Mouse (Mus musculus): ENCODE data around the gene Sox6.

Gene Sox6

GRCm38 (mm10) chr7:115752121-115752634 is 286.4 kb downstream of the Sox6 start:
- DNase-seq (ENCODE audit: low spot score in 2 of 2) = no peak

- no peak for DNase-seq (ENCODE audit: low spot score in 2 of 2)
Observed at GRCm38 (mm10) chr7:115751083-115751482, 287.5 kb downstream of the Sox6 start.

- no peak for DNase-seq (ENCODE audit: low spot score in 2 of 2)
Observed at GRCm38 (mm10) chr7:115750275-115750825, 288.2 kb downstream of the Sox6 start.

GRCm38 (mm10) chr7:115747541-115747940 is 291.1 kb downstream of the Sox6 start:
- no peak for DNase-seq (ENCODE audit: low spot score in 2 of 2)

GRCm38 (mm10) chr7:115745672-115746253 is 292.8 kb downstream of the Sox6 start:
- no peak for DNase-seq (ENCODE audit: low spot score in 2 of 2)

- no peak for DNase-seq (ENCODE audit: low spot score in 2 of 2)
Observed at GRCm38 (mm10) chr7:115734137-115734536, 304.5 kb downstream of the Sox6 start.

GRCm38 (mm10) chr7:115732824-115733223 is 305.8 kb downstream of the Sox6 start:
- no peak for DNase-seq (ENCODE audit: low spot score in 2 of 2)

- no peak for DNase-seq (ENCODE audit: low spot score in 2 of 2)
Observed at GRCm38 (mm10) chr7:115726776-115727175, 311.8 kb downstream of the Sox6 start.

GRCm38 (mm10) chr7:115724404-115724803 is 314.2 kb downstream of the Sox6 start:
- no peak for DNase-seq (ENCODE audit: low spot score in 2 of 2)

GRCm38 (mm10) chr7:115721624-115722540 is 316.7 kb downstream of the Sox6 start:
- DNase-seq (ENCODE audit: low spot score in 2 of 2) = no peak

GRCm38 (mm10) chr7:115719791-115720190 is 318.8 kb downstream of the Sox6 start:
- no peak for DNase-seq (ENCODE audit: low spot score in 2 of 2)

- DNase-seq (ENCODE audit: low spot score in 2 of 2) = no peak
Observed at GRCm38 (mm10) chr7:115706141-115706540, 332.5 kb downstream of the Sox6 start.

GRCm38 (mm10) chr7:115698105-115698504 is 340.5 kb downstream of the Sox6 start:
- DNase-seq (ENCODE audit: low spot score in 2 of 2) = no peak

GRCm38 (mm10) chr7:115693206-115693605 is 345.4 kb downstream of the Sox6 start:
- no peak for DNase-seq (ENCODE audit: low spot score in 2 of 2)

- DNase-seq (ENCODE audit: low spot score in 2 of 2) = no peak
Observed at GRCm38 (mm10) chr7:115691091-115691490, 347.5 kb downstream of the Sox6 start.

- no peak for DNase-seq (ENCODE audit: low spot score in 2 of 2)
Observed at GRCm38 (mm10) chr7:115686687-115687086, 351.9 kb downstream of the Sox6 start.

GRCm38 (mm10) chr7:115684142-115684541 is 354.5 kb downstream of the Sox6 start:
- DNase-seq (ENCODE audit: low spot score in 2 of 2) = no peak

- no peak for DNase-seq (ENCODE audit: low spot score in 2 of 2)
Observed at GRCm38 (mm10) chr7:115671749-115672148, 366.8 kb downstream of the Sox6 start.

GRCm38 (mm10) chr7:115671272-115671671 is 367.3 kb downstream of the Sox6 start:
- DNase-seq (ENCODE audit: low spot score in 2 of 2) = no peak

GRCm38 (mm10) chr7:115669207-115670004 is 369.2 kb downstream of the Sox6 start:
- DNase-seq (ENCODE audit: low spot score in 2 of 2) = no peak

- no peak for DNase-seq (ENCODE audit: low spot score in 2 of 2)
Observed at GRCm38 (mm10) chr7:115666686-115667382, 371.8 kb downstream of the Sox6 start.
